Mouse (Mus musculus) hindbrain, postnatal 0 days (tissue): Measurements from ENCODE around the gene Plagl2. TPM values are rescaled to one million over a fixed set of nuclear protein-coding genes. Genes with fewer than 3 reads are reported as not detected.
A peak's percentile ranks its signal among the peaks of the same experiment; 100 is the strongest.
"Not testable (repeated sequence)": the region's sequence is repeated elsewhere in the genome, so short reads cannot be mapped to it uniquely, and the experiment has no call there.

ENCODE experiments used
- ATAC-seq: fragments of 200-750 bp; cut with Nextera tagmentation; 2 replicates; pipeline ENCODE4 v1.8.0; 2017; ENCODE audit warnings: mild to moderate bottlenecking, moderate TSS enrichment, moderate library complexity
- DNase-seq: peaks from one replicate; pipeline ENCODE4 v3.0.0-alpha.2; 2015; ENCODE audit warnings: low spot score
- H3K27ac ChIP-seq: fragments of 300-500 bp; sonication (generic); 2 replicates; pipeline ENCODE4 v1.5.1; 2014; ENCODE audit warnings: mild to moderate bottlenecking
- H3K27me3 ChIP-seq: fragments of 300-500 bp; sonication (generic); 2 replicates; pipeline ENCODE4 v1.6.1; 2014; ENCODE audit warnings: low read length, mixed read lengths; ENCODE audit not compliant: insufficient read depth
- H3K36me3 ChIP-seq: fragments of 300-500 bp; sonication (generic); 2 replicates; pipeline ENCODE4 v1.6.1; 2014; ENCODE audit warnings: low read length, mixed read lengths; ENCODE audit not compliant: insufficient read depth
- H3K4me1 ChIP-seq: fragments of 300-500 bp; sonication (generic); 2 replicates; pipeline ENCODE4 v1.6.1; 2014; ENCODE audit warnings: antibody characterized with exemption, low read length, mixed read lengths; ENCODE audit not compliant: insufficient read depth
- H3K4me2 ChIP-seq: fragments of 300-500 bp; sonication (generic); 2 replicates; pipeline ENCODE4 v1.6.1; 2014; ENCODE audit warnings: low read depth, mild to moderate bottlenecking, low read length, moderate library complexity, mixed read lengths
- H3K4me3 ChIP-seq: fragments of 300-500 bp; sonication (generic); 2 replicates; pipeline ENCODE4 v1.5.1; 2014; ENCODE audit warnings: low read length
- H3K9ac ChIP-seq: fragments of 300-500 bp; sonication (generic); replicated peaks from 2 replicates; pipeline ENCODE4 v1.6.1; 2014; ENCODE audit warnings: mild to moderate bottlenecking, low read length, moderate library complexity, mixed read lengths
- H3K9me3 ChIP-seq: fragments of 300-500 bp; sonication (generic); 2 replicates; pipeline ENCODE4 v1.6.1; 2016; ENCODE audit warnings: low read length, mixed read lengths
- CTCF ChIP-seq: IDR thresholded peaks from 2 replicates; pipeline ENCODE4 v1.5.1; 2016; ENCODE audit warnings: antibody characterized with exemption, control low read depth, low read depth
- WGBS: fragments of 180-500 bp; shearing (Covaris S2); extraction: QIAGEN DNeasy Blood & Tissue Kit; methylation state at CpG from one replicate; pipeline ENCODE4 v1.1.7; 2014; 5-methylcytosine and 5-hydroxymethylcytosine counted together
- polyA plus RNA-seq: library from polyadenylated mRNA; unstranded; fragments of >200 nt; fragmentation: Nextera tagmentation; extraction: Ambion mirVana; gene quantifications from 2 replicates; pipeline ENCODE4 v1.2.1, GENCODE M21; 2015
- total RNA-seq: library from RNA; depleted of rRNA; stranded (reverse); fragments of >200 nt; gene quantifications from 2 replicates; pipeline ENCODE4 v1.2.3, GENCODE M21; 2014; rRNA removed

Gene Plagl2
- total RNA-seq (5.0 and 6.4 TPM in 2 replicates), polyA plus RNA-seq (2.3 and 2.4 TPM in 2 replicates)

- no peaks in the 10 kb centered on the region for H3K36me3 ChIP-seq
- no peaks in the 10 kb centered on the region for H3K27me3 ChIP-seq
- peaks cover 20% of the 10 kb centered on the region for H3K4me1 ChIP-seq
- WGBS, result under 1% methylated on average over 60 of the region's 72 CpGs
- TF ChIP-seq CTCF, result no peak
- H3K27ac ChIP-seq, result peak within 1 kb of the TSS; percentile 86
- H3K9ac ChIP-seq, result peak within 1 kb of the TSS; percentile 95
- peak within 1 kb of the TSS; percentile 94 for H3K4me2 ChIP-seq
- ATAC-seq (peak; percentile 98), DNase-seq (peak; percentile 96)
- peak within 1 kb of the TSS; percentile 94 for H3K4me3 ChIP-seq
- no peaks in the 10 kb centered on the region for H3K9me3 ChIP-seq
These were observed at the start of gene Plagl2, which contains the start of gene Pofut1 for GRCm38 (mm10) chr2:153241250-153242014. Gene Plagl2, minus strand, starts transcription at chr2:153241426. Gene Pofut1, plus strand, starts transcription at chr2:153241533.

- Histone ChIP-seq H3K27me3 (no peaks in the 10 kb centered on the region), H3K36me3 (no peaks in the 10 kb centered on the region), H3K4me3 (no peak overlapping the region), H3K27ac (no peak overlapping the region), H3K9ac (no peak overlapping the region), H3K4me1 (peaks cover 12% of the 10 kb centered on the region), H3K4me2 (no peak overlapping the region), H3K9me3 (no peaks in the 10 kb centered on the region)
- ATAC-seq, result no peak
- DNase-seq, result peak; percentile 72
- no peak for TF ChIP-seq CTCF
- 50% methylated on average over 6 of the region's 6 CpGs for WGBS
These were observed 46.6 kb upstream of the Plagl2 start for GRCm38 (mm10) chr2:153287835-153288234.

GRCm38 (mm10) chr2:153286524-153286923, 45.3 kb upstream of the Plagl2 start:
- no peak overlapping the region for H3K4me2 ChIP-seq
- 84% methylated on average over 4 of the region's 4 CpGs for WGBS
- H3K27ac ChIP-seq, result no peak overlapping the region
- no peak overlapping the region for H3K4me3 ChIP-seq
- no peak for TF ChIP-seq CTCF
- no peaks in the 10 kb centered on the region for H3K9me3 ChIP-seq
- H3K36me3 ChIP-seq, result no peaks in the 10 kb centered on the region
- H3K4me1 ChIP-seq, result peaks cover 5% of the 10 kb centered on the region; the same call in 1 of the 2 replicates
- H3K9ac ChIP-seq, result no peak overlapping the region
- ATAC-seq, result no peak
- no peak for DNase-seq
- H3K27me3 ChIP-seq, result no peaks in the 10 kb centered on the region

- no peak overlapping the region for H3K4me2 ChIP-seq
- WGBS, result 90% methylated on average over 6 of the region's 6 CpGs
- H3K4me1 ChIP-seq, result no peaks in the 10 kb centered on the region
- no peaks in the 10 kb centered on the region for H3K36me3 ChIP-seq
- no peak for TF ChIP-seq CTCF
- H3K27me3 ChIP-seq, result no peaks in the 10 kb centered on the region
- DNase-seq, result no peak
- no peak overlapping the region for H3K9ac ChIP-seq
- H3K4me3 ChIP-seq, result no peak overlapping the region
- ATAC-seq, result no peak
- no peak overlapping the region for H3K27ac ChIP-seq
- no peaks in the 10 kb centered on the region for H3K9me3 ChIP-seq
These were observed 42.7 kb upstream of the Plagl2 start for GRCm38 (mm10) chr2:153283919-153284318.

- 91% methylated on average over 5 of the region's 5 CpGs for WGBS
- Histone ChIP-seq H3K4me3 (no peak overlapping the region), H3K9me3 (no peaks in the 10 kb centered on the region), H3K27ac (no peak overlapping the region), H3K27me3 (no peaks in the 10 kb centered on the region), H3K4me1 (no peaks in the 10 kb centered on the region), H3K9ac (no peak overlapping the region), H3K4me2 (no peak overlapping the region), H3K36me3 (no peaks in the 10 kb centered on the region)
- DNase-seq (no peak), ATAC-seq (no peak)
- TF ChIP-seq CTCF, result no peak
These were observed 37.1 kb upstream of the Plagl2 start for GRCm38 (mm10) chr2:153278357-153278756.

GRCm38 (mm10) chr2:153276846-153277245, 35.6 kb upstream of the Plagl2 start:
- not testable (repeated sequence) for DNase-seq, H3K9me3 ChIP-seq, H3K27ac ChIP-seq, H3K9ac ChIP-seq, H3K4me3 ChIP-seq, ATAC-seq, H3K4me2 ChIP-seq, H3K27me3 ChIP-seq, H3K36me3 ChIP-seq, H3K4me1 ChIP-seq
- 92% methylated on average over 5 of the region's 5 CpGs for WGBS

- H3K4me1 ChIP-seq, result no peaks in the 10 kb centered on the region
- no peak overlapping the region for H3K9ac ChIP-seq
- no peak for TF ChIP-seq CTCF
- DNase-seq (no peak), ATAC-seq (no peak)
- H3K9me3 ChIP-seq, result no peaks in the 10 kb centered on the region
- no peaks in the 10 kb centered on the region for H3K36me3 ChIP-seq
- H3K4me2 ChIP-seq, result no peak overlapping the region
- WGBS, result 88% methylated on average over 8 of the region's 8 CpGs
- no peak overlapping the region for H3K4me3 ChIP-seq
- H3K27me3 ChIP-seq, result no peaks in the 10 kb centered on the region
- H3K27ac ChIP-seq, result no peak overlapping the region
These were observed 35.2 kb upstream of the Plagl2 start for GRCm38 (mm10) chr2:153276440-153276839.

- H3K36me3 ChIP-seq, H3K27me3 ChIP-seq, H3K9ac ChIP-seq, H3K4me3 ChIP-seq, DNase-seq, H3K4me1 ChIP-seq, H3K4me2 ChIP-seq, H3K27ac ChIP-seq, H3K9me3 ChIP-seq, ATAC-seq: not testable (repeated sequence)
- 86% methylated on average over 3 of the region's 3 CpGs for WGBS
These were observed 34.4 kb upstream of the Plagl2 start for GRCm38 (mm10) chr2:153275577-153275976.
